Mouse (Mus musculus): ENCODE measurements around the gene Gnaq. TPM values are rescaled to one million over a fixed set of nuclear protein-coding genes. Genes with fewer than 3 reads are reported as not detected.

Gnaq gene
- polyA plus RNA-seq, 1 experiment from 2014 or later, result 30.3 TPM

- H3K9ac ChIP-seq, result no peak overlapping the region
- ATAC-seq (ENCODE audit: low FRiP score, low read depth), result no peak
- H3K4me1 ChIP-seq, result peaks cover 21% of the 10 kb centered on the region
- no peaks in the 10 kb centered on the region for H3K27me3 ChIP-seq
- H3K4me2 ChIP-seq (replicated peaks), result no peak overlapping the region
- H3K36me3 ChIP-seq, result no peaks in the 10 kb centered on the region
- no peak overlapping the region for H3K4me3 ChIP-seq
- no peaks in the 10 kb centered on the region for H3K9me3 ChIP-seq
- no peak overlapping the region for H3K27ac ChIP-seq
- WGBS, result 85% methylated on average over 1 of the region's 1 CpGs
Observed at GRCm38 (mm10) chr19:16271002-16271401, 138.4 kb downstream of the Gnaq start.

- H3K4me3 ChIP-seq, result no peak overlapping the region
- WGBS, result 57% methylated on average over 4 of the region's 4 CpGs
- H3K9me3 ChIP-seq, result no peaks in the 10 kb centered on the region
- H3K4me2 ChIP-seq (replicated peaks), result no peak overlapping the region
- H3K36me3 ChIP-seq, result peaks cover 5% of the 10 kb centered on the region; the same call in 1 of the 2 replicates
- H3K4me1 ChIP-seq, result peaks cover 21% of the 10 kb centered on the region
- H3K9ac ChIP-seq, result no peak overlapping the region
- no peak for ATAC-seq (ENCODE audit: low FRiP score, low read depth)
- 0 out of 2 replicates have a peak overlapping the region, but pooled peaks have one; percentile 4 for H3K27ac ChIP-seq
- no peaks in the 10 kb centered on the region for H3K27me3 ChIP-seq
Observed at GRCm38 (mm10) chr19:16273021-16273420, 140.4 kb downstream of the Gnaq start.

GRCm38 (mm10) chr19:16280231-16280630 is 147.6 kb downstream of the Gnaq start:
- no peaks in the 10 kb centered on the region for H3K27me3 ChIP-seq
- no peak overlapping the region for H3K4me3 ChIP-seq
- WGBS, result 72% methylated on average over 4 of the region's 4 CpGs
- H3K27ac ChIP-seq, result no peak overlapping the region
- ATAC-seq (ENCODE audit: low FRiP score, low read depth), result no peak
- H3K9me3 ChIP-seq, result no peaks in the 10 kb centered on the region
- H3K9ac ChIP-seq, result no peak overlapping the region
- H3K4me2 ChIP-seq (replicated peaks), result no peak overlapping the region
- peaks cover 2% of the 10 kb centered on the region; the same call in 1 of the 2 replicates for H3K4me1 ChIP-seq
- peaks cover 12% of the 10 kb centered on the region; the same call in 1 of the 2 replicates for H3K36me3 ChIP-seq

GRCm38 (mm10) chr19:16285051-16286028 is 152.7 kb downstream of the Gnaq start:
- H3K4me3 ChIP-seq, result no peak overlapping the region
- H3K27ac ChIP-seq, result no peak overlapping the region
- H3K4me1 ChIP-seq, result peaks cover 21% of the 10 kb centered on the region
- no peak overlapping the region for H3K9ac ChIP-seq
- no peaks in the 10 kb centered on the region for H3K9me3 ChIP-seq
- no peaks in the 10 kb centered on the region for H3K36me3 ChIP-seq
- no peaks in the 10 kb centered on the region for H3K27me3 ChIP-seq
- no peak for ATAC-seq (ENCODE audit: low FRiP score, low read depth)
- 83% methylated on average over 11 of the region's 11 CpGs for WGBS
- no peak overlapping the region for H3K4me2 ChIP-seq (replicated peaks)

- Histone ChIP-seq H3K4me1 (peaks cover 21% of the 10 kb centered on the region), H3K4me2 (replicated peaks) (no peak overlapping the region), H3K9ac (no peak overlapping the region), H3K36me3 (no peaks in the 10 kb centered on the region), H3K9me3 (no peaks in the 10 kb centered on the region), H3K27me3 (no peaks in the 10 kb centered on the region), H3K4me3 (no peak overlapping the region), H3K27ac (no peak overlapping the region)
- 38% methylated on average over 10 of the region's 10 CpGs for WGBS
- no peak for ATAC-seq (ENCODE audit: low FRiP score, low read depth)
Observed at GRCm38 (mm10) chr19:16286451-16287175, 154.0 kb downstream of the Gnaq start.

- no peak overlapping the region for H3K27ac ChIP-seq
- no peaks in the 10 kb centered on the region for H3K9me3 ChIP-seq
- no peak overlapping the region for H3K9ac ChIP-seq
- H3K36me3 ChIP-seq, result no peaks in the 10 kb centered on the region
- WGBS, result 69% methylated on average over 4 of the region's 4 CpGs
- H3K27me3 ChIP-seq, result no peaks in the 10 kb centered on the region
- no peak for ATAC-seq (ENCODE audit: low FRiP score, low read depth)
- no peak overlapping the region for H3K4me2 ChIP-seq (replicated peaks)
- peaks cover 28% of the 10 kb centered on the region for H3K4me1 ChIP-seq
- no peak overlapping the region for H3K4me3 ChIP-seq
Observed at GRCm38 (mm10) chr19:16287307-16287706, 154.7 kb downstream of the Gnaq start.

- H3K36me3 ChIP-seq, result no peaks in the 10 kb centered on the region
- H3K9ac ChIP-seq, result no peak overlapping the region
- no peak for ATAC-seq (ENCODE audit: low FRiP score, low read depth)
- no peak overlapping the region for H3K4me2 ChIP-seq (replicated peaks)
- peaks cover 31% of the 10 kb centered on the region for H3K4me1 ChIP-seq
- no peak overlapping the region for H3K4me3 ChIP-seq
- no peak overlapping the region for H3K27ac ChIP-seq
- H3K9me3 ChIP-seq, result no peaks in the 10 kb centered on the region
- WGBS, result 88% methylated on average over 7 of the region's 7 CpGs
- no peaks in the 10 kb centered on the region for H3K27me3 ChIP-seq
Observed at GRCm38 (mm10) chr19:16287971-16288370, 155.3 kb downstream of the Gnaq start.

GRCm38 (mm10) chr19:16291088-16291487 is 158.5 kb downstream of the Gnaq start:
- ATAC-seq (ENCODE audit: low FRiP score, low read depth), result no peak
- no peak overlapping the region for H3K4me2 ChIP-seq (replicated peaks)
- H3K4me3 ChIP-seq, result no peak overlapping the region
- peaks cover 23% of the 10 kb centered on the region for H3K4me1 ChIP-seq
- H3K27me3 ChIP-seq, result no peaks in the 10 kb centered on the region
- no peak overlapping the region for H3K9ac ChIP-seq
- no peaks in the 10 kb centered on the region for H3K36me3 ChIP-seq
- 59% methylated on average over 3 of the region's 3 CpGs for WGBS
- no peak overlapping the region for H3K27ac ChIP-seq
- H3K9me3 ChIP-seq, result no peaks in the 10 kb centered on the region

GRCm38 (mm10) chr19:16292056-16292608 is 159.5 kb downstream of the Gnaq start:
- WGBS, result 44% methylated on average over 2 of the region's 2 CpGs
- Histone ChIP-seq H3K36me3 (no peaks in the 10 kb centered on the region), H3K9ac (no peak overlapping the region), H3K27ac (no peak overlapping the region), H3K9me3 (no peaks in the 10 kb centered on the region), H3K4me1 (peaks cover 14% of the 10 kb centered on the region), H3K4me3 (no peak overlapping the region), H3K27me3 (no peaks in the 10 kb centered on the region), H3K4me2 (replicated peaks) (no peak overlapping the region)
- no peak for ATAC-seq (ENCODE audit: low FRiP score, low read depth)

- H3K27ac ChIP-seq, result no peak overlapping the region
- 85% methylated on average over 1 of the region's 1 CpGs for WGBS
Observed at GRCm38 (mm10) chr19:16292978-16293377, 160.3 kb downstream of the Gnaq start.

GRCm38 (mm10) chr19:16300413-16300812 is 167.8 kb downstream of the Gnaq start:
- WGBS, result 80% methylated on average over 4 of the region's 4 CpGs
- no peak for ATAC-seq (ENCODE audit: low FRiP score, low read depth)
- no peak overlapping the region for H3K4me3 ChIP-seq
- H3K36me3 ChIP-seq, result no peaks in the 10 kb centered on the region
- no peak overlapping the region for H3K9ac ChIP-seq
- no peaks in the 10 kb centered on the region for H3K27me3 ChIP-seq
- H3K4me1 ChIP-seq, result peaks cover 3% of the 10 kb centered on the region; the same call in 1 of the 2 replicates
- H3K9me3 ChIP-seq, result no peaks in the 10 kb centered on the region
- H3K27ac ChIP-seq, result no peak overlapping the region
- H3K4me2 ChIP-seq (replicated peaks), result no peak overlapping the region

More at GRCm38 (mm10) chr19:16292978-16293377, 160.3 kb downstream of the Gnaq start:
- H3K4me2 ChIP-seq (replicated peaks), result no peak overlapping the region
- no peaks in the 10 kb centered on the region for H3K36me3 ChIP-seq
- H3K9ac ChIP-seq, result no peak overlapping the region
- no peak overlapping the region for H3K4me3 ChIP-seq
- no peak for ATAC-seq (ENCODE audit: low FRiP score, low read depth)
- no peaks in the 10 kb centered on the region for H3K27me3 ChIP-seq
- no peaks in the 10 kb centered on the region for H3K9me3 ChIP-seq
- H3K4me1 ChIP-seq, result peaks cover 12% of the 10 kb centered on the region

- ATAC-seq (ENCODE audit: low FRiP score, low read depth), result no peak
- H3K27me3 ChIP-seq, result no peaks in the 10 kb centered on the region
- WGBS, result 74% methylated on average over 7 of the region's 7 CpGs
Observed at GRCm38 (mm10) chr19:16301336-16301735, 168.7 kb downstream of the Gnaq start.

More at GRCm38 (mm10) chr19:16301336-16301735, 168.7 kb downstream of the Gnaq start:
- Histone ChIP-seq H3K4me3 (no peak overlapping the region), H3K9ac (no peak overlapping the region), H3K9me3 (no peaks in the 10 kb centered on the region), H3K4me2 (replicated peaks) (no peak overlapping the region), H3K4me1 (peaks cover 3% of the 10 kb centered on the region; the same call in 1 of the 2 replicates), H3K36me3 (no peaks in the 10 kb centered on the region), H3K27ac (no peak overlapping the region)

All from limb, embryonic 13.5 days (tissue).